Mouse (Mus musculus) limb, embryonic 14.5 days (tissue): Measurements from ENCODE around the gene Chchd2. TPM values are rescaled to one million over a fixed set of nuclear protein-coding genes. Genes with fewer than 3 reads are reported as not detected.

Source experiments
- ATAC-seq: fragments of 200-750 bp; cut with Nextera tagmentation; 2 replicates; pipeline ENCODE4 v1.8.0; 2017; ENCODE audit warnings: low read depth, moderate number of reproducible peaks, moderate TSS enrichment; ENCODE audit not compliant: low FRiP score
- DNase-seq: peaks from one replicate; pipeline ENCODE4 v3.0.0-alpha.2; 2015; ENCODE audit warnings: low spot score
- H3K27ac ChIP-seq: fragments of 300-500 bp; sonication (generic); replicated peaks from 2 replicates; pipeline ENCODE4 v1.5.1; 2014; ENCODE audit warnings: low read depth, mild to moderate bottlenecking, low read length, moderate library complexity, mixed read lengths
- H3K27me3 ChIP-seq: fragments of 300-500 bp; sonication (generic); 2 replicates; pipeline ENCODE4 v1.6.1; 2014; ENCODE audit warnings: low read length, mixed read lengths; ENCODE audit not compliant: control insufficient read depth, insufficient read depth
- H3K36me3 ChIP-seq: fragments of 300-500 bp; sonication (generic); 2 replicates; pipeline ENCODE4 v1.6.1; 2014; ENCODE audit warnings: mild to moderate bottlenecking, low read length, moderate library complexity, mixed read lengths; ENCODE audit not compliant: control insufficient read depth, insufficient read depth
- H3K4me1 ChIP-seq: fragments of 300-500 bp; sonication (generic); 2 replicates; pipeline ENCODE4 v1.6.1; 2014; ENCODE audit warnings: antibody characterized with exemption, low read length, mixed read lengths; ENCODE audit not compliant: control insufficient read depth, insufficient read depth
- H3K4me2 ChIP-seq: fragments of 300-500 bp; sonication (generic); replicated peaks from 2 replicates; pipeline ENCODE4 v1.6.1; 2014; ENCODE audit warnings: low read depth, mild to moderate bottlenecking, low read length, moderate library complexity; ENCODE audit not compliant: severe bottlenecking
- H3K4me3 ChIP-seq: fragments of 300-500 bp; sonication (generic); replicated peaks from 2 replicates; pipeline ENCODE4 v1.5.1; 2014; ENCODE audit warnings: low read length
- H3K9ac ChIP-seq: fragments of 300-500 bp; sonication (generic); 2 replicates; pipeline ENCODE4 v1.6.1; 2014; ENCODE audit warnings: mild to moderate bottlenecking, low read depth, low read length, moderate library complexity; ENCODE audit not compliant: severe bottlenecking
- H3K9me3 ChIP-seq: fragments of 300-500 bp; sonication (generic); 2 replicates; pipeline ENCODE4 v1.6.1; 2016; ENCODE audit warnings: low read length; ENCODE audit not compliant: control insufficient read depth
- POLR2A ChIP-seq: fragments of 200-500 bp; IDR thresholded peaks from 2 replicates; pipeline ENCODE4 v1.8.0; 2012; ENCODE audit warnings: inconsistent platforms, mild to moderate bottlenecking, moderate library complexity, borderline replicate concordance; ENCODE audit not compliant: insufficient read depth, insufficient read length; ENCODE audit errors: extremely low read depth
- WGBS: fragments of 180-500 bp; shearing (Covaris S2); extraction: QIAGEN DNeasy Blood & Tissue Kit; methylation state at CpG from one replicate; pipeline ENCODE4 v1.1.7; 2014; 5-methylcytosine and 5-hydroxymethylcytosine counted together
- polyA plus RNA-seq, 2 experiments: library from polyadenylated mRNA; depleted of rRNA in 1 of 2; stranded (reverse) in 1 of 2; unstranded in 1 of 2; fragments of >200 nt; fragmentation: Nextera tagmentation in 1 of 2; extraction: Ambion mirVana in 1 of 2; gene quantifications; 2 replicates each; pipeline versions ENCODE4 v1.2.1 to v1.2.3; 2012 to 2014

The Chchd2 gene
- polyA plus RNA-seq, 2 experiments = 773 to 959 TPM

DNA sequence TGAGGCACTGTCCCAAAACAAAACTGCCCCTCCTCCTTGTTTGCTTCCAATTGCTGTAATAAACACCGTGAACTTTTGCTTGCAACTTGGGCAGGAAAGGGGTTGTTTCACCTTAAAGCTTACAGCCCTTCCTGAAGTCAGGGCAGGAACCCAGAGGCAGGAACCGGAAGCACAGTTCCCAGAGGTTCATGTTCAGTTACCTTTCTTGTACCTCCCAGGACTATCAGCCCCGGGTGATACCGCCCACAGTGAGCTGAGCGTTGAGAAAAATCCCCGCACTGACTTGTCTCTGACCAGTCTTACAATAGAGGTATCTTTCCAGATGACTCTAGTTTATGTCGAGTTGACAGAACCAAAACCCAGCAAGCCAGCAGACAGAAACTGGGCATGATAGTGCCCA lies 22.3 kb upstream of the Chchd2 start:
- whole genome bisulfite sequencing = 78% methylated on average over 7 of the region's 7 CpGs
- H3K36me3 ChIP-seq = no peaks in the 10 kb centered on the region
- H3K27ac ChIP-seq = no peak overlapping the region
- H3K4me3 ChIP-seq = no peak overlapping the region
- DNase-seq (no peak), ATAC-seq (no peak)
- no peaks in the 10 kb centered on the region for H3K9me3 ChIP-seq
- H3K4me2 ChIP-seq = 0 out of 2 replicates have a peak overlapping the region, but pooled peaks have one; percentile 79
- no peak for TF ChIP-seq POLR2A
- 0 out of 2 replicates have a peak, but pooled peaks cover 4% of the 10 kb centered on the region for H3K4me1 ChIP-seq
- H3K9ac ChIP-seq = no peak overlapping the region
- no peaks in the 10 kb centered on the region for H3K27me3 ChIP-seq

GRCm38 (mm10) chr5:129909147-129909546 lies 21.9 kb upstream of the Chchd2 start:
- DNase-seq = no peak
- H3K9me3 ChIP-seq = no peaks in the 10 kb centered on the region
- peak overlapping the region; percentile 79 for H3K4me2 ChIP-seq

GRCm38 (mm10) chr5:129908242-129908965 lies 21.1 kb upstream of the Chchd2 start, which contains the start of gene Nupr1l:
Nupr1l (plus strand) TSS chr5:129908540.
- peak; percentile 97 for DNase-seq
- under 1% methylated on average over 63 of the region's 63 CpGs for WGBS

More at GRCm38 (mm10) chr5:129909147-129909546, 21.9 kb upstream of the Chchd2 start:
- no peaks in the 10 kb centered on the region for H3K27me3 ChIP-seq
- peak overlapping the region; percentile 80; the same call in 1 of the 2 replicates for H3K9ac ChIP-seq
- no peak for TF ChIP-seq POLR2A
- H3K4me1 ChIP-seq = 0 out of 2 replicates have a peak, but pooled peaks cover 4% of the 10 kb centered on the region
- H3K4me3 ChIP-seq = peak overlapping the region; percentile 63
- H3K27ac ChIP-seq = no peak overlapping the region
- 71% methylated on average over 9 of the region's 9 CpGs for WGBS
- H3K36me3 ChIP-seq = 0 out of 2 replicates have a peak, but pooled peaks cover 1% of the 10 kb centered on the region
- ATAC-seq = no peak

DNA sequence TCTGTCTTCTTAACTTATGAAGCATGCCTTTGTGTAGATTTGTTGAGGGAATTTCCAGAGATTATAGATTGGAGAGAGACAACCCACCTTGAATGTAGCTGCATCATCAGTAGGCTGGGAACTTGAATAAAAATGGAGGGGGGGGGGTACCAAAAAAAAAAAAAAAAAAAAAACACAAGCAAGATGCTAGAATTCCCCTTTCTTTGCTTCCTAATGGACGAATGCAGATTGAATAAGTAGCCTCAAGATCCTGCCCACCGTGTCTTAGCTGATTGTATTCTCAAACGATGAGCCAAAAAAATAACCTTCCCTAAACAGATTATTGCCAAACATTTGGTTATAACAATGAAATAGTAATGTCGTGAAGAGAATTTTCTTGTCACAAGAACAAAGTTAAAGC lies 20.5 kb upstream of the Chchd2 start:
- peaks cover 7% of the 10 kb centered on the region; the same call in 1 of the 2 replicates for H3K36me3 ChIP-seq
- no peak for ATAC-seq
- H3K27ac ChIP-seq = peak overlapping the region; percentile 76
- H3K9ac ChIP-seq = peak overlapping the region; percentile 80
- DNase-seq = no peak
- no peaks in the 10 kb centered on the region for H3K27me3 ChIP-seq
- 37% methylated on average over 4 of the region's 4 CpGs for WGBS
- H3K9me3 ChIP-seq = no peaks in the 10 kb centered on the region
- TF ChIP-seq POLR2A = no peak
- H3K4me1 ChIP-seq = 0 out of 2 replicates have a peak, but pooled peaks cover 4% of the 10 kb centered on the region
- H3K4me2 ChIP-seq = peak overlapping the region; percentile 79
- H3K4me3 ChIP-seq = peak overlapping the region; percentile 63

More at GRCm38 (mm10) chr5:129908242-129908965, 21.1 kb upstream of the Chchd2 start, which contains the start of gene Nupr1l:
- Histone ChIP-seq H3K4me3 (peak within 1 kb of the TSS; percentile 63), H3K27me3 (no peaks in the 10 kb centered on the region), H3K36me3 (0 out of 2 replicates have a peak, but pooled peaks cover 4% of the 10 kb centered on the region), H3K9ac (peak within 1 kb of the TSS; percentile 80), H3K27ac (peak within 1 kb of the TSS; percentile 76), H3K4me2 (peak within 1 kb of the TSS; percentile 79), H3K9me3 (no peaks in the 10 kb centered on the region), H3K4me1 (0 out of 2 replicates have a peak, but pooled peaks cover 4% of the 10 kb centered on the region)
- no peak for TF ChIP-seq POLR2A
- ATAC-seq = peak; percentile 98

DNA sequence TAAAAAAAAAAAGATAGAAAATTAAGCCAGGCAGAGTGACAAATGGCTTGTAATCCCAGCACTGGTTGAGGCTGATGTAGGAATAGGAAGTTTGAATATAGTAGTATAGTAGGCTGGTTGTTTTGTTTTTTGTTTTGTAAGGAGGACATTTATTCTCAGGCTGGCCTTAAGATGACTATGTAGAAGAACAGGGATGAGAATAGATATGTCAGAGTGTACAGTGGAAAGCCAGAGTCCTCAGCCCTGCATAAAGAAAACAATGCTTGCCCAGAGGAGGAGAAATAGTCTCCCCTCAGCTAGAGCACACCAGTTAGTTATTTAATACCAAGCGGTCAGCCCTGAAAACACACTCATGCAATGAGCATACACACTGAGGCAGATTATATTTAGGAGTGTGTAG lies 11.2 kb upstream of the Chchd2 start, which contains the start of gene Phkg1:
TSS of gene Phkg1 (minus strand) at position 101 of the 400 bp plus-strand sequence.
- Histone ChIP-seq H3K36me3 (peaks cover 15% of the 10 kb centered on the region), H3K27me3 (no peaks in the 10 kb centered on the region), H3K4me1 (peaks cover 7% of the 10 kb centered on the region), H3K27ac (no peak within 1 kb of the TSS), H3K9ac (no peak within 1 kb of the TSS), H3K9me3 (no peaks in the 10 kb centered on the region), H3K4me2 (no peak within 1 kb of the TSS), H3K4me3 (no peak within 1 kb of the TSS)
- 100% methylated on average over 1 of the region's 1 CpGs for WGBS
- ATAC-seq (no peak), DNase-seq (no peak)
- no peak for TF ChIP-seq POLR2A
